Mouse (Mus musculus) heart, embryonic 10.5 days (tissue): ENCODE measurements around the gene A930033H14Rik. TPM values are rescaled to one million over a fixed set of nuclear protein-coding genes. Genes with fewer than 3 reads are reported as not detected.

Source experiments
- DNase-seq: peaks from one replicate; pipeline ENCODE4 v3.0.0-alpha.2; 2017; ENCODE audit warnings: low spot score
- H3K27ac ChIP-seq: fragments of 300-500 bp; sonication (generic); 2 replicates; pipeline ENCODE4 v1.5.1; 2016; ENCODE audit warnings: mild to moderate bottlenecking
- H3K27me3 ChIP-seq: fragments of 300-500 bp; sonication (generic); 2 replicates; pipeline ENCODE4 v1.6.1; 2016; ENCODE audit warnings: mild to moderate bottlenecking; ENCODE audit not compliant: poor library complexity, insufficient read depth, severe bottlenecking
- H3K36me3 ChIP-seq: fragments of 300-500 bp; sonication (generic); 2 replicates; pipeline ENCODE4 v1.6.1; 2016; ENCODE audit warnings: mild to moderate bottlenecking, moderate library complexity
- H3K4me1 ChIP-seq: fragments of 300-500 bp; sonication (generic); 2 replicates; pipeline ENCODE4 v1.6.1; 2016; ENCODE audit warnings: mild to moderate bottlenecking
- H3K4me3 ChIP-seq: fragments of 300-500 bp; sonication (generic); 2 replicates; pipeline ENCODE4 v1.5.1; 2016; ENCODE audit warnings: mild to moderate bottlenecking, moderate library complexity
- H3K9me3 ChIP-seq: fragments of 300-500 bp; sonication (generic); 2 replicates; pipeline ENCODE4 v1.6.1; 2016; ENCODE audit warnings: mild to moderate bottlenecking, moderate library complexity
- WGBS: fragments of 180-500 bp; shearing (Covaris S2); methylation state at CpG from one replicate; pipeline ENCODE4 v1.1.7; 2016; 5-methylcytosine and 5-hydroxymethylcytosine counted together
- polyA plus RNA-seq: library from polyadenylated mRNA; unstranded; fragments of >200 nt; fragmentation: Nextera tagmentation; extraction: Ambion mirVana; gene quantifications from 2 replicates; pipeline ENCODE4 v1.2.1, GENCODE M21; 2016

Gene A930033H14Rik
- polyA plus RNA-seq, 1 experiment from 2014 or later, result 1.7 TPM

GRCm38 (mm10) chr10:69248261-69249160 is 35.6 kb upstream of the A930033H14Rik start:
- no peak overlapping the region for H3K27ac ChIP-seq
- H3K4me1 ChIP-seq, result peaks cover 24% of the 10 kb centered on the region
- no peaks in the 10 kb centered on the region for H3K9me3 ChIP-seq
- no peaks in the 10 kb centered on the region for H3K27me3 ChIP-seq
- H3K36me3 ChIP-seq, result peaks cover 23% of the 10 kb centered on the region
- WGBS, result 91% methylated on average over 29 of the region's 29 CpGs
- DNase-seq, result no peak
- no peak overlapping the region for H3K4me3 ChIP-seq

GRCm38 (mm10) chr10:69247311-69248033 is 34.6 kb upstream of the A930033H14Rik start:
- DNase-seq, result no peak
- Histone ChIP-seq H3K9me3 (no peaks in the 10 kb centered on the region), H3K36me3 (peaks cover 23% of the 10 kb centered on the region), H3K27me3 (no peaks in the 10 kb centered on the region), H3K4me3 (no peak overlapping the region), H3K27ac (no peak overlapping the region), H3K4me1 (peaks cover 13% of the 10 kb centered on the region)
- 89% methylated on average over 7 of the region's 7 CpGs for WGBS

- no peaks in the 10 kb centered on the region for H3K27me3 ChIP-seq
- H3K36me3 ChIP-seq, result peaks cover 29% of the 10 kb centered on the region
- no peak for DNase-seq
- H3K27ac ChIP-seq, result no peak overlapping the region
- H3K4me3 ChIP-seq, result no peak overlapping the region
- 61% methylated on average over 3 of the region's 3 CpGs for WGBS
- peaks cover 7% of the 10 kb centered on the region; the same call in 1 of the 2 replicates for H3K4me1 ChIP-seq
- no peaks in the 10 kb centered on the region for H3K9me3 ChIP-seq
Measured at GRCm38 (mm10) chr10:69246762-69247161, 33.9 kb upstream of the A930033H14Rik start.

- Histone ChIP-seq H3K36me3 (peaks cover 30% of the 10 kb centered on the region), H3K27me3 (no peaks in the 10 kb centered on the region), H3K4me1 (peaks cover 7% of the 10 kb centered on the region; the same call in 1 of the 2 replicates), H3K27ac (no peak overlapping the region), H3K4me3 (no peak overlapping the region), H3K9me3 (no peaks in the 10 kb centered on the region)
- no peak for DNase-seq
- 88% methylated on average over 10 of the region's 10 CpGs for WGBS
Measured at GRCm38 (mm10) chr10:69245906-69246668, 33.2 kb upstream of the A930033H14Rik start.

- H3K9me3 ChIP-seq, result no peaks in the 10 kb centered on the region
Measured at GRCm38 (mm10) chr10:69245151-69245550, 32.3 kb upstream of the A930033H14Rik start.

GRCm38 (mm10) chr10:69240530-69240929 is 27.6 kb upstream of the A930033H14Rik start:
- H3K36me3 ChIP-seq, result peaks cover 16% of the 10 kb centered on the region; the same call in 1 of the 2 replicates
- H3K4me3 ChIP-seq, result no peak overlapping the region
- DNase-seq, result no peak
- H3K27me3 ChIP-seq, result no peaks in the 10 kb centered on the region
- WGBS, result 79% methylated on average over 2 of the region's 2 CpGs
- no peak overlapping the region for H3K27ac ChIP-seq
- peaks cover 7% of the 10 kb centered on the region; the same call in 1 of the 2 replicates for H3K4me1 ChIP-seq
- H3K9me3 ChIP-seq, result no peaks in the 10 kb centered on the region

More at GRCm38 (mm10) chr10:69245151-69245550, 32.3 kb upstream of the A930033H14Rik start:
- no peak for DNase-seq
- H3K27ac ChIP-seq, result no peak overlapping the region
- no peak overlapping the region for H3K4me3 ChIP-seq
- no peaks in the 10 kb centered on the region for H3K27me3 ChIP-seq
- peaks cover 7% of the 10 kb centered on the region; the same call in 1 of the 2 replicates for H3K4me1 ChIP-seq
- 95% methylated on average over 4 of the region's 4 CpGs for WGBS
- peaks cover 24% of the 10 kb centered on the region for H3K36me3 ChIP-seq

GRCm38 (mm10) chr10:69238311-69238710 is 25.4 kb upstream of the A930033H14Rik start:
- H3K27ac ChIP-seq, result no peak overlapping the region
- 62% methylated on average over 6 of the region's 6 CpGs for WGBS
- H3K27me3 ChIP-seq, result no peaks in the 10 kb centered on the region
- peaks cover 16% of the 10 kb centered on the region; the same call in 1 of the 2 replicates for H3K36me3 ChIP-seq
- no peak overlapping the region for H3K4me3 ChIP-seq
- H3K9me3 ChIP-seq, result no peaks in the 10 kb centered on the region
- DNase-seq, result no peak
- H3K4me1 ChIP-seq, result no peaks in the 10 kb centered on the region

- H3K9me3 ChIP-seq, result no peaks in the 10 kb centered on the region
- DNase-seq, result no peak
- WGBS, result 93% methylated on average over 9 of the region's 9 CpGs
- no peaks in the 10 kb centered on the region for H3K27me3 ChIP-seq
- H3K4me3 ChIP-seq, result no peak overlapping the region
- H3K4me1 ChIP-seq, result no peaks in the 10 kb centered on the region
- H3K27ac ChIP-seq, result no peak overlapping the region
- H3K36me3 ChIP-seq, result peaks cover 16% of the 10 kb centered on the region; the same call in 1 of the 2 replicates
Measured at GRCm38 (mm10) chr10:69237781-69238180, 24.9 kb upstream of the A930033H14Rik start.

- H3K9me3 ChIP-seq, result no peaks in the 10 kb centered on the region
- H3K36me3 ChIP-seq, result peaks cover 15% of the 10 kb centered on the region; the same call in 1 of the 2 replicates
- 73% methylated on average over 3 of the region's 3 CpGs for WGBS
- H3K4me1 ChIP-seq, result no peaks in the 10 kb centered on the region
- no peak for DNase-seq
- no peaks in the 10 kb centered on the region for H3K27me3 ChIP-seq
- no peak overlapping the region for H3K4me3 ChIP-seq
- no peak overlapping the region for H3K27ac ChIP-seq
Measured at GRCm38 (mm10) chr10:69237185-69237584, 24.3 kb upstream of the A930033H14Rik start.

- 48% methylated on average over 8 of the region's 8 CpGs for WGBS
- Histone ChIP-seq H3K4me3 (no peak overlapping the region), H3K27me3 (no peaks in the 10 kb centered on the region), H3K36me3 (peaks cover 17% of the 10 kb centered on the region; the same call in 1 of the 2 replicates), H3K4me1 (peaks cover 25% of the 10 kb centered on the region; the same call in 1 of the 2 replicates), H3K27ac (peak overlapping the region; percentile 49; the same call in 1 of the 2 replicates), H3K9me3 (no peaks in the 10 kb centered on the region)
- no peak for DNase-seq
Measured at GRCm38 (mm10) chr10:69225951-69226350, 13.1 kb upstream of the A930033H14Rik start.

GRCm38 (mm10) chr10:69225471-69225870 is 12.6 kb upstream of the A930033H14Rik start:
- DNase-seq, result peak; percentile 62
- 84% methylated on average over 5 of the region's 5 CpGs for WGBS
- Histone ChIP-seq H3K27me3 (no peaks in the 10 kb centered on the region), H3K4me1 (peaks cover 26% of the 10 kb centered on the region; the same call in 1 of the 2 replicates), H3K4me3 (no peak overlapping the region), H3K36me3 (peaks cover 19% of the 10 kb centered on the region; the same call in 1 of the 2 replicates), H3K27ac (no peak overlapping the region), H3K9me3 (no peaks in the 10 kb centered on the region)

- Histone ChIP-seq H3K4me1 (peaks cover 38% of the 10 kb centered on the region), H3K4me3 (no peak overlapping the region), H3K9me3 (no peaks in the 10 kb centered on the region), H3K36me3 (peaks cover 29% of the 10 kb centered on the region; the same call in 1 of the 2 replicates), H3K27me3 (no peaks in the 10 kb centered on the region), H3K27ac (no peak overlapping the region; the same call in 1 of the 2 replicates)
- no peak for DNase-seq
- WGBS, result 60% methylated on average over 7 of the region's 7 CpGs
Measured at GRCm38 (mm10) chr10:69224276-69224675, 11.4 kb upstream of the A930033H14Rik start.
